Mouse (Mus musculus) T-helper 2 cell (primary cell): Measurements from ENCODE around the gene Wdr86.
"Not testable (repeated sequence)": the region's sequence is repeated elsewhere in the genome, so short reads cannot be mapped to it uniquely, and the experiment has no call there.

Experiments used
- in situ Hi-C: fragments of 300-600 bp; cut with MboI, MseI; formaldehyde crosslinking; loops from one replicate; pipeline ENCODE4 v1.15.1; 2025; ENCODE audit warnings: high pct_unique_total_duplicates

Gene Wdr86

DNA sequence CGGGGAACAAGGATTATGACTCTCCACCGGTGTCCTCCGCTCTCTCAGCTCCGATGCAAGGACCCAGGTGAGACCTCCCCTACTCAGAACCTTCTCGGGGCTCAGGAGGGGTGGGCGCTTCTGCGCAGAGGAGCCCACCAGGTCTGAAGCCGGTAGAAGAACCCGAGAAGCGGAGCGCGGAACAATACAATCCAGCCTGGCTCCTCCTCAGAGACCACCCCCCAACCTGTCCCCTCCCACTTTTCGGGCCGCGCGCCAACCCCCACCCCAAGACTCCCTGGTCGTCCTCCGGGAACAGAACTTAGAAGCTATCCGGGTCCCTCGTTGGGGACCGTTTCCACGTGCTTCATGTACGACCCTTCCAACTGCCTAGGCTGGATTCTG, at the start of gene Wdr86:
Gene Wdr86, minus strand, starts transcription at position 240 of the 384 bp plus-strand sequence.
- in situ Hi-C loops: no loop called here

DNA sequence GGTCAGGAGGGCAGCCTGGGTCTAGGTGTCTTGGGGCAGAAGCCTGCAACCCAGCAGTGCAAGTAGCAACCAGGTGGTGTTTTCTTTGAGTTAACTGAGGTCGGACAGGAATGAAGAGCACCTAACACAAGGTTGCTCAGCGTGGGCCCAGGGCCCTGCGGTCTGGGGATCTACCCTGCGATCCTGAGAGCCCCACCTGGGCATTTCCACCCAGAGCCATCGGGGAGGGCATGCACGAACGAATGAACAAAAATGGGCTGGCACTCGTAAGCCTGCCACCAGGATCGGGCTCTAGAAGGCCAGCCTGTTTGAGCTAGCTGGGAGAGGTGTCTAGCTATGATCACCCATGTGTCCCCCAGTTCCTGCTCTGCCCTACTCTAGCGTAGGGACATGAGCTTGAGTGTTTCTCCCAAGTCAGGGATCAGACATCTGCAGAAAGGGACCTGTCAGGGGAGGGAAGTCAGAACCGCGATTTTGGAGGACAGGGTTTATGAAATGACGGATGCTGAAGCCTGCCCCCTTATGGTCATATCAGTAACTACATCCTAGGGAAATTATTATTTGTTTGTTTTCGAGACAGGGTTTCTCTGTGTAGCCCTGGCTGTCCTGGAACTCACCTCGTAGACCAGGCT, 49.5 kb upstream of the Wdr86 start:
- in situ Hi-C loops: no loop called here

DNA sequence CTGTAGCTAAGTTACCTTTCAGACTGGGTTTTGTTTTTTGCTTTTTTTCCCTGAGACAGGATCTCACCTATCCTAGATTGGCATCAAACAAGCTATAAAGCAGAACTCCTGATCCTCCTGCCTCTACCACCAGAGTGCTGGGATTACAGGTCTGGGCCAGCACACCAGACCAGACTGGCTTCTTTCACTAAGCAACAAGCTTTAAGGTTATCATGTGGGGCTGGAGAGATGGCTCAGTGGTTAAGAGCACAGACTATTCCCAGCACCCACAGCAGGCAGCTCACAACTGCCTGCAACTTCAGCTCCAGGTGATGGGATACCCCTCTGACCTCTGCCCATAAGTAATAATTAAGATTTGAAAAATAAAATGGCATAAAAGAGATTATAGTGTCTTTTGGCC, 48.8 kb upstream of the Wdr86 start:
- in situ Hi-C loops: no loop called here

DNA sequence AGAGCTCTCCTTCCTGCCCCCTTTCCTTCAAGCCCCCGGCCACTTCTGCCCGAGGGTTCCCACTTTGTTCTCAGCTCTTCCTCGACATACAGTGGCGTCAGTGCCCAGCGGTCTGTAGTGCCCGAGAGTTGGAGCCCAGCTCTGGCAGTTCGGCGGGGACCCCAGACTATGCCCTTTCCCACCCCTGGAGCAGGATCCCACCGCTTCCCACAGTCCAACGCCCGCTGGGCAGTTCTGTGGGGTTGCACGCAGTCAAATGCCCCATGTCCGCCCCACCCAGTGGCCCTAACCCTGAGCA, 48.3 kb upstream of the Wdr86 start:
- in situ Hi-C loops: no loop called here

DNA sequence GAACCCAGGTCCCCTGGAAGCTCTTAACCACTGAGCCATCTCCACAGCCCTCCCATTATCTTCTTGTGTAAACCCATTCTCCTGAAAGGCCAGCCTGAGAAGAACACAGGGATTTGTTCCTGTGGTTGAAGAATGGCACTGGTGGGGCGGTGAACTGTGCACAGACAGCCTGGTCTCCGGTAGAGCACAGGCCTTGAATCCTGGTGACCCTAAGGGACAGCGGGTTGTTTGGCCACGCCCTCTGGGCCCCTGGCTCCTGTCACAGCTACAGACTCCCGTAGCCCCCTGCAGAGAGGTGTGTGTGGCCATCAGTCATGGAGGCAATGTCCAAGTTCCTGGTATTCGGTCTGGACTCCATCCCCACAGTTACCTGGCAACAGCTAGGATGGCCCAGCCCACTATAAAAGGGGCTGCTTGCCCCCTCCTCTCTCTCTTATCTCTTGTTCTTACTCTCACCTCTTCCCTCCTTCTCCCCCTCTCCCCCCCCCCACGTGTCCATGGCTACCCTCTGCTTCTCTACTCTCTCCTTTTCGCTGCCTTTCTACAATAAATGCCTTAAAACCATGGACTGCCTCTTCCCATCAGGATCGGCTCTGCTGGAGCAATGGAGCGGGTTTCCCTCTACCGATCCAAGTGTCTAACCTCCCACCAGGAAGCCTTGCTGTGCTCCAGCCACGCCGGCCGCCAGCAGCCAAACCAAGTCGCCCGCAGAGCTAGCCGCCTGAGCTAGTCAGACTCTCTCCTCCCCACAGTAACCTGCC, 47.7 kb upstream of the Wdr86 start:
- in situ Hi-C loops: no loop called here

DNA sequence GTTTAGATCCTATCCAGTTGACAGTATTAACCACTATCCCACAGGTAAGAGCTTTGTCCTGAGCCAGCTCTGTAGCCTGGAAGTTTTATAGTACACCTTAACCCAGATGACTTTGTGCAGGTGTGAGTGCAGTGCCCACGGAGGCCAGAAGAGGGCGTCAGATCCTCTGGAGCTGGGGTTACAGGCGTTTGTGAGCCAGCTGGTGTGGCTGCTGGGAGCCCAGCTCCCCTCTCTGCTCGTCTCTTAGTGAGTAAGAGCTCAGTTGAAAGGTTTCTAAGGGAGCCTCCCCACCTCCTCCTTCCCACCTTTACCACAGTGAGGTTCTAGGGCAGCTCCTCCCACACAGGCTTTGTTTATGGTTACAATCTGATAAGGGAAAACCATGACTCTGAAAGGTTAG, 46.2 kb upstream of the Wdr86 start:
- in situ Hi-C loops: no loop called here

DNA sequence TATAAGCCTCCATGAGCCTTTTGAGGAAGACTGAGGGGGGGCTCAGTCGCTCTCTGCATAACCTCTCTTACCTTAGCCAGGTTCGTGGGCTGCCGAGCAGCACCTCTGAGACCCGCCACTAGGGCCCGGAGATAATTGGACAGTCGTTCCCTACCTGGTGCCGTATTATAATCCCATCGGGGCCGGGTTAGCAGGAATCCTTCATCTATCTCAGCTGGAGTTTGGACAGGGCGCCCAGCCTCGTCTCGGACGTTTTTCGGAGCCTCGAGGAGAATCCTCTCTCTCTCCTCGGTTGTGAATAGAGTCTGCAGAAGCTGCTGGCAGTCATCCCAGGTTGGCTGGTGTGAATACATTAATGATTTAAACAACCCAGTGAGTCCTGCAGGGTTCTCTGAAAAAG, 44.0 kb upstream of the Wdr86 start:
- in situ Hi-C loops: not testable (repeated sequence)

DNA sequence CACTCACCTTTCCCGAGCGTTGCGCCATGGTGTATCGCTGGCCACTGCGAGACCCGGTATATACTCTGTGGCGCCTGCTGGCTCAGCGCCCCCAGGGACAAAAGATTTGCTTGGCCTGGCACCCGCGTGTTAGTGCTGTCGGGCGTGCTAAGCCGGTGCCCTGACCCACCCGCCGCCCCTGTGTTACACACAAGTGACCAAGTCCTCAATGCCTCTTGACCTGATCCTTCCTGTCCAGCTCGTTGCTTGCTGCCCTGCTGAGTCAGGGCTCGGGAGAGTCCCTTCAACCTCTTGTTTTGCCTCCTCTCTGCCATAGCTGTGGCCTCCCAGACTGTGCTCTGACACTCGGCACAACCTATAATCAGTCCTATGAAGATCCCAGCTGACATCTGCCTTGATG, 27.3 kb upstream of the Wdr86 start, which contains the start of gene Crygn:
Gene Crygn, minus strand, starts transcription at position 193 of the 400 bp plus-strand sequence.
- in situ Hi-C loops: no loop called here

DNA sequence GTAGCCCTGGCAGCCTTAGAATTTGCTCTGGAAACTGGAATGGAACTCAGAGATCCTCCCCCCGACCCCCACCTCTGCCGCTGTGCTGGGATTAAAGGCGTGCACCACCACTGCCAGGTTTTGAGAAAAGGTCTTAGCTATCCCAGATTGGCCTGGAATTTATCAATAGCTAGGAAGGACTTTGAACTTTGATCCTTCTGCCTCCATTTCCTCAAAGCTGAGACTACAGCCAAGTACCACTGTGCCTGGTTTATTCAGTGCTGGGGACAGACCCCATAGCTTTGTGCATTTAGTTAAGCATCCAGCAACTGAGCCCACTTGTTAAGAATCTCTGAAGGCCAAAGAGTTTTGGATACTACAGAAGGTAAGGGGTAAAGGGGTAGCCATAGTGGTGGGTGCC, 26.4 kb upstream of the Wdr86 start:
- in situ Hi-C loops: no loop called here

DNA sequence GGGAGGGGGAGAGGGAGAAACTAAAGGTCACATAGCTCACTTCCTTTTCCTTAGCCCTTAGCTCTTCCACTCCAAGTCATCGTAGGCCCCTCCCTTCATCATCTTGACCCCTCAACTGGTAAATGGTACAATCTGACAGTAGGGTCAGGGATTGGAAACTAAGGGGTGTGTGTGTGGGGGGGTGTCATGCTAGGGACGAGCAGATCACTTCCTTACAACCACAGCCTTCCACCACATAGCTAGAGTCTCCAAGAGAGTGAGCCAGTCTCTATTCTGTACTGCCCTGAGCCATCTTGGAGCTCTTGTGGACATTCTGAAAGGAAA, 21.6 kb upstream of the Wdr86 start:
- in situ Hi-C loops: no loop called here

DNA sequence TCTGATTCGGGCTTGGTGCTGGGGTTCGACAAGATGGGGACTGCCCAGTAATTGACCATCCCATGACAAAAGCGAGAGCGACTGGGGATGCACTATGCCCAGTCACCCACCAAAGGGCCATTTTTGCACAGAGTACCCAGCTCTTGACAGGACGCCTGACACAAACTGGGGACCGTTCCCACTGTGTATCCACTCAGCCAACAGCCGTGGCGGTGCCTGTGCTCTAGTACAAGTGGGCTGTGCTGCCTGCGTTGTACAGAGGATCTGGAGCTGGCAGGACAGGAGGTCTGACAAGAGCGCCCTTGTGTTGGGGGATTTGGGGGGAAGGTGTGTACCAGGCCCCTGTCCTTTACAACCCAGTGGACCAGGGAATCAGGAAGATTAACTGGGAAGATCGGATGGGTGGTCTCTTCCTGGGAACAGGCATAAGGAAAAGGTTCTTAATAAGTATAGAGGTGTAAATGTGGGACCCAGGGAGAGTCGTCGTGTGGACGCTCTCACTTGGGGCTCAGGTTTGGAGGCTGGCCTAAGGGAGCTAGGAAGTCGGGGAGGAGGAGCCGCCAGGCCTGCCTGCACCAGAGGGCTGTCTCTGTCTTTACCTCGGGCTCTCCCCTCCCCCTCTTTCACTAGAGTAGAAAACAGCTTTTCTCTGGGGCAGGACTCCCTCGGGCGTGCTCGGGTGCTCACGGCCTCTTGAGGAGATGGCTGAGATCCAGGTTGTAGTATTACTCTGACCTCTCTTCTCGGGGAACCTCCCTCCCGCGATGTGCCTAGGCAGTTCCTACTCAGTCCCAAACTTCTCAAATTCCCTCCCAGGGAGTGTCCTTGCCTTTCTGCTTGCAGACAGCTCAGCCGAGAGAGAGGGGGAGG, 21.0 kb upstream of the Wdr86 start:
- in situ Hi-C loops: no loop called here

DNA sequence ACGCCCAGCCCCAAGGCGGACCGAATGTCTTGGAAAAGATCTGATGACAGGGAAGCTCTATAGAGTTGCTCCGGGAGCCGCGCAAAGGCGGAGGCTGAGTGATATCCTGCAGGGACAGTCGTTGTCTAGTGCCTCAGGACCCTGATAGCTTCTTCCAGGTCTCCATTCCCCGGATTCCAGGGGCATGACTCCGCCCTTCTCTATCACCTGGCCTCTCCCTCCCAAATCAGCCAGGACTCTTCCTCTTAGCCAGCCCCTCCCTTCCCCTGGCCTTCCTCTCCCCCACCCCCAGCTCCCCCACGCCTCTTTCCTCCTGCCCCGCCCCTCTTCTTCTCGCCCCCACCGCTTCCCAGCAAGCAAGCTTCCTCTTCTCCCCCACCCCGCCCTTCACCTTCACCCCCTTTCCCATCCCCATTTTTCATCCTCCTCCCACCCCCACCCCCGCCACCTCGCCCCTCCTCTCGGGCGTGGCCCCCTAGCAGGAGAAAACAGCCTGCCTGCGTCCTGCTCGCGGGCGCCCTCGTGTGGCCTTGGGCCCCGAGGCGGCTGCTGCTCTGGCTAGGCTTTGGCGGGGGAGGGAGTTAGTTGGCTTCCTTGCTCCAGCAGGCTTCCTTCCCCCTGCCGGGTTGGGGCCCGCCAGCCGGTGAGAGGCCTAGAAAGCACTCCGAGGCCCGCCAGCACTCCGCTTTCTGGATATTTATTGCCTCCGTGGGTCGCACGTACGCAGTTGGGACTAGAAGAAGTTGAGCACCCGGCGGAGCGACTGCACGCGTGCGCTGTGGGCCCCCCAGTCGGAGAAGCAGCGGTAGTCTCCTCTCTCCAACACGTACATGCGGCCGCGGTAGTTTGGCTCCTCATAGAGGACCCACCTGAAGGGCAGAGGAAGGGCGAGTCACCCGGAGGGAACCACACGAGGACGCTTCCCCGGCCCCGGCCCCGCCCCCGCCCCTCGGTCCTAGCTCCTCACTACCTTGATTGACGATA, 20.1 kb upstream of the Wdr86 start:
- in situ Hi-C loops: no loop called here

DNA sequence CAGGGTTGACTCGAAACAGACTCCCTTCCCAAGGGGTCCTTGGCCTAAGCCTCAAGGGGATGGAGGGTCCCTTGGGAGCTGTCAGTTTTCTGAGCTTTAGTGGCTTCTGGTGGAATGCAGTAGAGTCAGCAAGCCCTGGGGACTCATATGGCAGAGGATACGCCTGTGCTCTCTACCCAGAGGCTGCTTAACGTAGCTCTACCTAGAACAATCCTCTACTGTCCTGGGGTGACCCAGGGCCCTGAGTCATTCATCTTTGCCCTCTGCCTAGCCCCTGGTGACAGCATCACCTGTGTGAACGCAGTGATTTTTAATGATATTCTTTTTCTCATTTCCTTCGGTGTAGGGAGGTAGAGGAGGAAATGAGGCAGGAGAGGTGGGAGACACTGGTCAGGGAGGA, 19.2 kb upstream of the Wdr86 start:
- in situ Hi-C loops: no loop called here

DNA sequence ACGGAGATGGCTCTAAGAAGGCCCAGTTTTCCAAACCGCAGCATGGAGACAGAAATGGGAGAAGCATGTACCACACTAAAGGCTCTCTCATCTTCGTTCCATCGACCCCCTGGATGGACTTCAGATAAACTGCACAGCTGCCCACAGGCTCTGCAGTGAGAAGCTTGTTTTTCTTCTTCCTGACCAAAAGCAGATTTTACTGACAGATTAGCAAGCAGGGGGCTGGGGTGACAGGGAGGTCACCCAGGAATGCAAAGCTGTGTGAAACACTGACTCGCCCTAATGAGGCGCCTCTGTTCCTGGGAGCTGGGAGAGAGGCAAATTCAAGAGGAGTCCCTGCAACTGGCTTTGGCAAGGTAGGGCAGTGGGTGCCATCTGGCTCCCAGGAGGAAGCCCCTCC, 17.0 kb upstream of the Wdr86 start:
- in situ Hi-C loops: no loop called here

DNA sequence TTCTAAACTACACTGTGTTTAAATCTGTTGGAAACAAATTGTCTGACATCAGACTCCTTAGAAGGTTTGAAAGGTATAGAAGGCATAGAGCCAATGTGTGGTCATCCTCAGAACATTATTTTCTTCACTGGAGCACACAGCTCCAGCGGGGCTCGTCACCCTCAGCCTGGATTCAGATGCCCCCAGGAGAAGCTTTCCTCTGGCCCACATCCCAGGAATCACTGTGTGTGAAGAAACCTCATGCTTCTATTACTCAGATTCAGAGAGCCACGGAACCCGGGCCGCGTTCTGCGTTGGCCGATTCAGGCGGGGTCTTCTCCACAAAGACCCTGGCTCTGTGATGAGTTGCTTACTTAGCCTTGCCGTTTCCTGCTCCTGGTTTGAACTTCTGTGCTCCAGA, 13.4 kb upstream of the Wdr86 start:
- in situ Hi-C loops: no loop called here

DNA sequence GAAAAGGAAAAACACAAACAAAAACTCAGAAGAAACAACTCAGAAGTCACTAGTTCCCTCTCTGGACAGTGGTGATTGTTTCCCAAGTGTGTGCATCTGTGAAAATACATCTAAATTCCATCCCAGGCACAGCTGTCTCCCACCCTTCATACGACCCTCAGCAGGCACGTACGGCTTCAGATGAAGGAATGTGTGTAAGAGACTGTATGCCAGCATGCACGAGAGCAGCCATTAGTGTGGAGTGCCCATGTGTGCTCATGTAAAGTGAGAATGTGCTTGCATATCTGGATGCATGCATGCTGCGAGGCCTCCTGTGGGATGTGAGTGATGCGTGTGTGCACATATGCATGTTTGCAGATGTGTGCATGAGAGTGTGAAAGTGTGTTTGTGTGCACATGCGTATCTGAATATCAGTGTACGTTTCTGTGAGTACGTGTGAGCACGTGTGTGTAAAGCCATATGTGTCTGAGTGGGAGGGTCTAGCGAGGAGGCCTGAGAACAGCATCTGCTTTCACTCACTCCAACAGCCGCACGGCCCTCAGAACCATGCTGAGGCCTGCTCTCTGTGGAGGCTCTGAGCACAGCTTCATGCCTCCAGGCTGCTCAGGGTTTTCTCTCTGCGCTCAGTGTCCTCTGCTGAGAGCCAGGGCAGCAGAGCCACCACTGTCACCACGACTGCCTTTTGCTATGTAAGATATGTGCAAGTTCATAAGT, 10.8 kb upstream of the Wdr86 start:
- in situ Hi-C loops: no loop called here

DNA sequence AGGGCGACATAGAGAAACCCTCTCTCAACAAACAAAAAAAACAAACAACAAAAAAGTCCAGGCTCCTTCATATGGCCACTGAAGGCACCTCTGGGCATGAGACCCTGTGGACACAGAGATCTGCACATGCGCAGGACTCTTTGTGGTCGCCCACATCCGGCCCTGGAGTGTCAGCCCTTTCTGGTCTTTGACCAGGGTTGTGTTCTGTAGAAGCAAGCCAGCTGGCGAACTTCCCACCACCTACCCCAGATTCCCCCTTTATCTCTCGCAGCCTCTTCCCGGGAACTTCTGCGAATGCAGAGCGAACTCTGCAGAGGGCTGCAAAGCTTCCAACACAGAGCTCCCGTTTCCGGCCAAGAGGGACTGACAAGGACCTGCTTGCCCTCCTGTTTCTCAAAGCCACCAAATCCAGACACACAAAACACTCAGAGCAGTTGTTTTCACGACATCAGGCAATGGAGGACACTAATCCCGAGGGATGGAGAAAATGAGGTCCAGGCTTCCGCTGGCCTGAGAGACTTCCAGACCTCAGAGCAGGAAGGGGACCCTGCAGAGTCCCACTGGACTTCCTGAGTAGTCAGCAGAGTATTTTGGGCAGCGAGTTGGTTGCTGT, 8.7 kb upstream of the Wdr86 start:
- in situ Hi-C loops: no loop called here

DNA sequence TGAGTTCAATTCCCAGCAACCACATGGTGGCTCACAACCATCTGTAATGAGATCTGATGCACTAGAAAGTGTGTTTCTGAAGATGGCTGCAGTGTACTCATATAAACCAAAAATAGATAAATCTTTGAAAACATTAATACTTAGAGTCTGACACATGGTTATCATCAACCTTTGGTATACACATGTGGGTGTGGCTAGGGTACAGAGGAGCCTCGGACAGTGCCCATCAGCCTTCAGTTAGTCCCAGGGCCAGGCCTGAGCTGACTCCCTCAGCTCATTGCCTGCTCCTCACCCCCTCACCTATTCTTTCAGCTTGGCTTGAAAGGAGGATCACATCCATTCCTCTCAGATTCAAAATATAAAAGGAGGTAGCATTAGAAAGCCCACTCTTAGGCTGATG, 8.0 kb upstream of the Wdr86 start:
- in situ Hi-C loops: no loop called here

DNA sequence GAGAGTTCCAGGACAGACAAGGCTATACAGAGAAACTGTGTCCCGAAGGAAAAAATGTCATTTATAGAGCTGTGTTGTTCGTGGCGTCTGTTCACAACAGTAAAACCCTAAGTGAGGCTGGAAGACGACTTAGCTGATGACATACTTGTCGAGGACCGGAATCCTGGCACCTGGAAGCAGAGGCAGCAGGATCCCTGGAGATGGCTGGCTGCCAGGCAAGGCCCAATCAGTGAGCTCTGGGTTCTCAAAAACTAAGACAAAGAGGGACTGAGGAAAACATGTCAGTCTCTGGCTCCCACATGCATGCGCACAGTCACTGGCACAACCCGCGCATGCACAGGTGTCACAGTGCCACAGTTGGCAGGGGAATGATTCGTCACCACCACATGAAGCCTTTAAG, 7.1 kb upstream of the Wdr86 start:
- in situ Hi-C loops: no loop called here

DNA sequence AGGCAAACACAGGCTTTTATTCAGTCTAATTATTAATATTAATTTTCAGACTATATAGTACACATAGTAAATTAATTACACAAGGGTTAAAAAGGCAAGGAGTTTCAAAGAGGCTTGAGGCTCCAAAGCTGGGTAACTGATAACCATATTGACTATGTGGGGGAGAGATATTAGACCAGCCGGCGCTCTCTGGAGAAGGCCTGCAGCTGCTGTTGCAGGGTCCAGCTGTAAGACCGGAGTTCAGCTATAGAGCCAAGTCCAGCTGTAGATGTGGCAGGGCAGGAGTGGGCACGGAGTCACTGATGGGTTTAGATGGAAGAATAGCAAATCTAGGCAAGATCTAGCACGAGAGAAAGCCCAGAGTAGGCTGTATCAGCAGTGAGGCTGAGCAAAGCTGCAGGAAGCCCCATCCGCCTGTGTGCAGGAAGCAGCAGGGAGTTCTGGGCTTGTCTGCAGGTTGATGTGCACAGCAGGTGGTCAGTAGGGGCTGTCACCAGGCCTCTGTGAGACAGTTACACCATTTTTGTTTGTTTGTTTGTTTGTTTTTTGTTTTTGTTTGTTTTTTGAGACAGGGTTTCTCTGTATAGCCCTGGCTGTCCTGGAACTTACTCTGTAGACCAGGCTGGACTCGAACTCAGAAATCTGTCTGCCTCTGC, 3.4 kb upstream of the Wdr86 start:
- in situ Hi-C loops: no loop called here
